Mouse (Mus musculus): ENCODE data around the gene Vmn2r40. TPM values are rescaled to one million over a fixed set of nuclear protein-coding genes. Genes with fewer than 3 reads are reported as not detected.
"Not testable (repeated sequence)": the region's sequence is repeated elsewhere in the genome, so short reads cannot be mapped to it uniquely, and the experiment has no call there.

The Vmn2r40 gene
- not detected for total RNA-seq (2021)

DNA sequence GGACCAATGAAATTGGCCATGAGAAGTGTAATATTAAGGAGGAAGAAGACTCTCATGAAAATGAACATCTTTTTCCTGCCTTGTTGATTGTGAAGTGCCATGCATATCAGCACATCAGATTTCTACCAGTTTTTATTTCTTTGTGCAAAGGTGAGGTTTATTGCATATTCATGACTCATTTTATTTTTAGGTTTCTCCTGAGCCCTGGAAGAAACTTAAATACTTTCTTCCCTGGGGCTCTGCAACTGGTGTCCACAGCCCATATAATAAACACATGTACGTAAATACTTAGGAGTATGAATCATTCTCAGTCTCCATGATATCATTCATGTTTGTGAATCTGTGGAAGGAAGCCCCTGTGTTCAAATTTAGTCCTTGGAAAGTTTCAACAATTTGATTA lies at the start of gene Vmn2r40:
Gene Vmn2r40 (minus strand): TSS at position 101 of the 400 bp plus-strand sequence.
- intact Hi-C loops (cut with DNase I); DNase-seq (ENCODE audit: low spot score): not testable (repeated sequence)

Other genes with a start within 250 kb of the Vmn2r40 start
- not detected for gene Vmn2r39, start 99.4 kb upstream of the Vmn2r40 start, total RNA-seq (2021)
- gene Vmn2r38, start 166.4 kb upstream of the Vmn2r40 start, total RNA-seq (2021) = not detected

All from heart, postnatal 25 days (tissue).